Mouse (Mus musculus) erythroblast, embryonic 14.5 days (primary cell): ENCODE data around the gene Isca2. TPM values are rescaled to one million over a fixed set of nuclear protein-coding genes. Genes with fewer than 3 reads are reported as not detected.

Experiments
- H3K27me3 ChIP-seq: 2 replicates; pipeline ENCODE4 v1.6.1; 2012; ENCODE audit warnings: inconsistent platforms; ENCODE audit not compliant: control insufficient read depth
- H3K36me3 ChIP-seq: 2 replicates; pipeline ENCODE4 v1.6.1; 2012; ENCODE audit warnings: mild to moderate bottlenecking, inconsistent platforms; ENCODE audit not compliant: control insufficient read depth
- H3K4me1 ChIP-seq: 2 replicates; pipeline ENCODE4 v1.6.1; 2012; ENCODE audit warnings: inconsistent platforms; ENCODE audit not compliant: control insufficient read depth
- H3K4me3 ChIP-seq: replicated peaks from 2 replicates; pipeline ENCODE3; 2012; ENCODE audit warnings: moderate library complexity, mild to moderate bottlenecking, inconsistent platforms
- H3K9me3 ChIP-seq: 2 replicates; pipeline ENCODE4 v1.6.1; 2012; ENCODE audit warnings: low read length, inconsistent platforms, mixed read lengths; ENCODE audit not compliant: control insufficient read depth
- GATA1 ChIP-seq: IDR thresholded peaks from 2 replicates; pipeline ENCODE4 v1.6.1; 2012; ENCODE audit warnings: low read length, inconsistent platforms, mixed read lengths
- TAL1 ChIP-seq: IDR thresholded peaks from 3 replicates; pipeline ENCODE4 v1.6.1; 2012; ENCODE audit warnings: low read length, inconsistent platforms, mixed read lengths
- polyA plus RNA-seq: library from polyadenylated mRNA; stranded (reverse); fragments of >175 nt; gene quantifications from 2 replicates; pipeline ENCODE4 v1.2.3, GENCODE M21; 2012

The Isca2 gene
- polyA plus RNA-seq, 1 experiment: 10.3 TPM

DNA sequence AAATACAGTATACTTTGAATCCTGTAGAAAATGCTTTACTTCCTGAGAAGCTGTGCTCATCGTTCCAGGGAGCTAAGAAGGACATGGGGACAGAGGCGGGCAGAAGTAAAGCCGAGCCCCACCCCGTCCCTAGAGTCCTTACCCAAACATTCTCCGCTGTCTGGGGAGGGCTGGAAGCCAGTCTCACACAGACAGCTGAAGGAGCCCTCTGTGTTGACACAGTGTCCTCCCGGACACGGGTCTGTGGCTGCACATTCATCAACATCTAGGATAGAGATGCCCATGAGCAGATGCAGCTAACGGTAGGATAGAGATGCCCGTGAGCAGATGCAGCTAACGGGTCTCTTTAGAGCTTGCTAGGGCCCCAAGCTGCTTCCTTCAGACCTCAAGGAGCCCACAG lies 17.8 kb downstream of the Isca2 start:
- Histone ChIP-seq H3K9me3 (no peaks in the 10 kb centered on the region), H3K27me3 (peaks cover 19% of the 10 kb centered on the region)

DNA sequence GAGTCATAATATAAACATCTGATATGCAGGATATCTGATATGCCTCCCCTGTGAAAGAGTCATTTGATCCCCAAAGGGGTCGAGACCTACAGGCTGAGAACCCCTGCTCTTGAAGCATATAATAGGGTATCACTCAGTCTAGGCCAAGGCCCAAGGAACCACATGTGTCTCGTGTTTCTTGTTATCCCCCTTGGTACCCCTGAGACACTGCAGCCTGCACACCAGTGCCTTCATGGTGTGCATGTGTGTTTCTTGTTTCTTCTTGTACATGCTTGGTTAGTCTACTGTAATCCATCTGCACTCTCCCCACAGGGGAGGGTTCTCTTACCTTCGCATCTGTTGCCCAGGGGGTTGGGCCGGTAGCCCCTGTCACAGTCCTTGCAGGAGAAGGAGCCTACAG lies 19.6 kb downstream of the Isca2 start:
- Histone ChIP-seq H3K4me1 (no peaks in the 10 kb centered on the region), H3K27me3 (peaks cover 20% of the 10 kb centered on the region), H3K36me3 (no peaks in the 10 kb centered on the region), H3K9me3 (no peaks in the 10 kb centered on the region), H3K4me3 (no peak overlapping the region)
- no peak for TF ChIP-seq TAL1
- no peak for TF ChIP-seq GATA1

More for the DNA sequence above, 17.8 kb downstream of the Isca2 start:
- TF ChIP-seq GATA1: no peak
- no peak for TF ChIP-seq TAL1
- Histone ChIP-seq H3K4me1 (no peaks in the 10 kb centered on the region), H3K4me3 (no peak overlapping the region), H3K36me3 (no peaks in the 10 kb centered on the region)

DNA sequence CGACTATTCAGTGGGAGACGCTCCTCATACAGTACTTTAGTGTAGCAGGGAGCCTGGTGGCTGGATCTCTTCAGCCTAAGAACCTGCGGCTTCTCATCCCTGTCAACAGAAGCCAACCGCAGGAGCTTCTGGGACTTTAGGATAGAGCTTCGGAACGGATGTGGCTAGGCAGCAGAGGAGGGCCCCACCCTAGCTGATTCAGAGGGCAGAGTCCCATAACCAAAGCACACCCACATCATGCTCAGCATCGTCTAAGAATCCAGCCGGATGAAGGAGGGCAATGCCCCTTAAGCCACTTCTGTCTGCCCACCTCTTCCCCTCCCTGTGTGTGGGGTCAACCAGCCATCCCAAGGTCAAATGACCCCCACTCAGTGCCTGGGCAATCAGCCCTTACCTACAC lies 21.6 kb downstream of the Isca2 start:
- Histone ChIP-seq H3K36me3 (no peaks in the 10 kb centered on the region), H3K9me3 (no peaks in the 10 kb centered on the region), H3K4me1 (peaks cover 12% of the 10 kb centered on the region), H3K4me3 (no peak overlapping the region), H3K27me3 (peaks cover 27% of the 10 kb centered on the region)
- TF ChIP-seq GATA1 (no peak), TAL1 (no peak)

DNA sequence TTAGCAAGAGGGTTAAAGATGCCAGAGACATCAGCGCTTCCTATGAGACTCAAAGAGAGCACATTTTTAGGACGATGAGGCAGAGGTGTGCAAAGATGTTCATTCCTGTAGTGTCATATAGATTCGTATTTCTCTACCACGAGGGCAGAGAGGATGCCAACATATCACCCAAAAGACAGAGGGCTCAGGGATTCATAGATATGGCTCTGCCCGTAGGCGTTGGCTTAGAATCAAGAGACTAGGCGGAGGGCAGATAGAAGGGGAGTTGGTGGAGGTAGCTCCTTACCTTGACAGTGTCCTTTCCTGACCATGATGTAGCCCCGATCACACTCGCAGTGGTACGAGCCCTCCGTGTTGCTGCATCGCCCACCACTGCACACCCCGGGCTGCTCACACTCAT lies 26.0 kb downstream of the Isca2 start:
- H3K4me1 ChIP-seq: peaks cover 15% of the 10 kb centered on the region
- TF ChIP-seq GATA1: no peak
- TF ChIP-seq TAL1: no peak
- no peaks in the 10 kb centered on the region for H3K36me3 ChIP-seq
- H3K9me3 ChIP-seq: no peaks in the 10 kb centered on the region
- no peak overlapping the region for H3K4me3 ChIP-seq
- peaks cover 43% of the 10 kb centered on the region for H3K27me3 ChIP-seq

DNA sequence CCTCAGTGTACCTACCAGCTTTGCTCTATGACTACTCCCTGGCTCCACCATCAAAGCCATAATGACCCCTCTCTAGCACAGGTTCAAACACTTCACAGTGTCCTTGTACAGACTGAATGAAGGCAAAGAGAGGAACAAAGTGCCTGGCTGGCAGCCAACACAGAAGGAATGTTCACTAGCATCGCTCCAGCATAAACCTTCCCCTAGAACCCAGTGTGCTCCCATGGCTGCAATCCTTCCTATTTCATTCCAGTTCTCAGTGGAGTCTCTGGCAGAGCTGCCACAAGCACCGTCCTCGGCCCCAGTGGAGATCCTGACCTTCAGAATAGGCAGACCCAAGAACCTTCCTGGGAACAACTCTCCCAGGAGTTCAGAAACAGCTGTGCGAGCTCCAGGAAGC lies 27.4 kb downstream of the Isca2 start:
- no peaks in the 10 kb centered on the region for H3K36me3 ChIP-seq
- H3K4me1 ChIP-seq: peaks cover 15% of the 10 kb centered on the region
- TF ChIP-seq TAL1 (no peak), GATA1 (no peak)
- H3K4me3 ChIP-seq: no peak overlapping the region
- peaks cover 41% of the 10 kb centered on the region for H3K27me3 ChIP-seq
- no peaks in the 10 kb centered on the region for H3K9me3 ChIP-seq

DNA sequence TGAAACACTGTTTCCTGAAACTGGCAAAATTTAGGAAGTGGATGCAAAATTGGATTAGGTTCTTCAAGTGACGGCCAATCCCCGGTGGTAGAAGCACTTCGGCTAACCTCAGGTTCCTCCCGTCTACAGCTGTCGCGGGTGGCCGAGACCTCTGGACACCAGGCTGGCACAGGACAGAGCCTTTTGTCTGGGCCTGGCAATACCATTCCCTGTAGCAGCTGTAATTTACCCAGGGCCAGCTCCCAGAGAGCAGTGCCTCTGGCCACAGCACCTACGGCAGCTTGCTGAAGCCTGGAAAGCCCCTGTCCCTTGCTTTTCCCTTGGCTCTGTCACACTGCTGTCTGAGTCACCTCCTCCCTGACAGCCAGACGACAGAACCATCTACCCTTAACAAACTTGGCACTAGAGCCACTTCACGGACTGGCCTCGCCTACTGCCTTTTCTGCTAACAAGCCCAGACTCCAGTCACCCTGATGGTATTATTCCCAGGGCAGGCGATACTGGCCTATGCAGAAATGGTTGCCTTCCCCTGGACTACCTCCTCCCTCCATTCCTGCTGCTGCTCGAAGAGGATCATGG lies 28.6 kb downstream of the Isca2 start:
- H3K9me3 ChIP-seq: no peaks in the 10 kb centered on the region
- no peak overlapping the region for H3K4me3 ChIP-seq
- H3K4me1 ChIP-seq: peaks cover 15% of the 10 kb centered on the region
- H3K27me3 ChIP-seq: peaks cover 42% of the 10 kb centered on the region
- no peaks in the 10 kb centered on the region for H3K36me3 ChIP-seq
- TF ChIP-seq GATA1 (no peak), TAL1 (no peak)

DNA sequence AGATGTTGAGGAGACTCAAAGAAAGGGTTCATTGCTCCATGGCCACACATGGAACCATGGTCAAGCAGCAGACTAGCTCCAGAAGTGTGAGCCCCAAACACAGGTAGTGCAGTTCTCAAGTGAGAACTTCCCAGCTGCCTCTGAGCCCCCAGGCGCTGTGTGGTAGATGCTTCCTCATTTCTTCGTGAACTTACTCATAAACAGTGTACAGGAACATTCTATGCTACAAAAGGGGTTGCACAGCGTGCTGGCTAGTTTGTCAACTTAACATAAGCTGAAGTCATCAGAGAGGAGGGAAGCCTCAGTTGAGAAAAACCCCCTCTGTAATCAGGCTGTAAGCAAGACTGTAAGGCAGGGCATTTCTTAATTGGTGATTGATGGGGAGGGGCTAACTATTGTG lies 29.6 kb downstream of the Isca2 start:
- H3K4me3 ChIP-seq: no peak overlapping the region
- H3K4me1 ChIP-seq: peaks cover 15% of the 10 kb centered on the region
- no peaks in the 10 kb centered on the region for H3K9me3 ChIP-seq
- peaks cover 45% of the 10 kb centered on the region for H3K27me3 ChIP-seq
- TF ChIP-seq GATA1 (no peak), TAL1 (no peak)
- no peaks in the 10 kb centered on the region for H3K36me3 ChIP-seq

DNA sequence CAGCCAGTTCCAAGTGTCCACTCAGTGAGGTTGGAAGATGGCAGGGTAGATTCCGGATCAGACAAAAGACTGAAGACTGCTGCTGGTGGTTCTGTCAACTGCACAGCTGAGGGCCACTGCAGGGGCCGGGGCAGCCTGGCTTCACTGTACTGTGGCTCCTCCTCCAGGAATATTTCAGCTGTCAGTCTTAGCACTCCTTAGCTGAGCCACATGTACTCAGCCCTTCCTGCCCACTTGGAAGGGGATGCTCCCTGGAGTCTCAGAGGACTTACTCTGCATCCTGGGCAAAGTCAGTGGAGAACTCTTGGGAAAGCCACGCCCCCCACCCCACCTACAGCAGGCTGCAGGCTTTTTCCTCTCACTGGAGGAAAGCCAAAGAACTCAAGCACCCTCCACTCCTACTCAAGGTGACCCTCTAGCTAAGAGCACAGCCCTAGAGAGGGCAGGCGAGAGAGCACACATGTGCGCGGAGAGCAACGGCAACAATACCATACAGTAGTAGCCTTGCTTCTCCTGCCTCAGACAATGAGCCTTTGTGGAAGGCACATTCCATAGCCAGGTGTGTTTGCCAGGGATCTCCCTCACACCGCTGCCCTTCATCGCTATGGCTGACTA lies 32.3 kb downstream of the Isca2 start:
- no peaks in the 10 kb centered on the region for H3K9me3 ChIP-seq
- H3K36me3 ChIP-seq: no peaks in the 10 kb centered on the region
- H3K27me3 ChIP-seq: peaks cover 39% of the 10 kb centered on the region
- no peak overlapping the region for H3K4me3 ChIP-seq
- TF ChIP-seq GATA1 (no peak), TAL1 (no peak)
- H3K4me1 ChIP-seq: no peaks in the 10 kb centered on the region; the same call in 1 of the 2 replicates

DNA sequence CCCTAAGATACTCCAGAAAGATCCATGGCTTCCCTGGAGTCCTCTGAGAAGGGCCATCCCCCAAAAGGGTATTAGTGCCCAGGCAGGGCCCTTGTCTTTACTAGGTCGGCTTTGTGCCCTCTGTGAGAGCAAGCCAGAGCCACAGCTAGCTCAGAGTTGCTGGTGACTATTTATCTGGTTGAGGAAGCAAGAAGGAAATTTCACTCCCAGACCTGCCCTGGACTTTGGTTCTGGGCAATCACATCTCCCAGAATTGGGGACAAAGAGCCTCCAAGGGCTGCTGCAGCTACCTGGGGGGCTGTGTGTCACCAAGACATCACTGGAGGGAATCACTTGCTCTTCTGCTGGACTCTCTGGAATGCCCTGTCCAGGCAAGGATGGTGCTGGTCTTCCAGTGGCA lies 33.0 kb downstream of the Isca2 start:
- Histone ChIP-seq H3K9me3 (no peaks in the 10 kb centered on the region), H3K27me3 (peaks cover 32% of the 10 kb centered on the region), H3K4me3 (no peak overlapping the region), H3K4me1 (peaks cover 4% of the 10 kb centered on the region), H3K36me3 (no peaks in the 10 kb centered on the region)
- TF ChIP-seq GATA1 (no peak), TAL1 (no peak)
